Mouse (Mus musculus) limb, embryonic 14.5 days (tissue): ENCODE results near the gene Rnf103. TPM values are rescaled to one million over a fixed set of nuclear protein-coding genes. Genes with fewer than 3 reads are reported as not detected.

ENCODE experiments used
- ATAC-seq: fragments of 200-750 bp; cut with Nextera tagmentation; 2 replicates; pipeline ENCODE4 v1.8.0; 2017; ENCODE audit warnings: low read depth, moderate number of reproducible peaks, moderate TSS enrichment; ENCODE audit not compliant: low FRiP score
- DNase-seq: peaks from one replicate; pipeline ENCODE4 v3.0.0-alpha.2; 2015; ENCODE audit warnings: low spot score
- H3K27ac ChIP-seq: fragments of 300-500 bp; sonication (generic); replicated peaks from 2 replicates; pipeline ENCODE4 v1.5.1; 2014; ENCODE audit warnings: low read depth, mild to moderate bottlenecking, low read length, moderate library complexity, mixed read lengths
- H3K27me3 ChIP-seq: fragments of 300-500 bp; sonication (generic); 2 replicates; pipeline ENCODE4 v1.6.1; 2014; ENCODE audit warnings: low read length, mixed read lengths; ENCODE audit not compliant: control insufficient read depth, insufficient read depth
- H3K36me3 ChIP-seq: fragments of 300-500 bp; sonication (generic); 2 replicates; pipeline ENCODE4 v1.6.1; 2014; ENCODE audit warnings: mild to moderate bottlenecking, low read length, moderate library complexity, mixed read lengths; ENCODE audit not compliant: control insufficient read depth, insufficient read depth
- H3K4me1 ChIP-seq: fragments of 300-500 bp; sonication (generic); 2 replicates; pipeline ENCODE4 v1.6.1; 2014; ENCODE audit warnings: antibody characterized with exemption, low read length, mixed read lengths; ENCODE audit not compliant: control insufficient read depth, insufficient read depth
- H3K4me2 ChIP-seq: fragments of 300-500 bp; sonication (generic); replicated peaks from 2 replicates; pipeline ENCODE4 v1.6.1; 2014; ENCODE audit warnings: low read depth, mild to moderate bottlenecking, low read length, moderate library complexity; ENCODE audit not compliant: severe bottlenecking
- H3K4me3 ChIP-seq: fragments of 300-500 bp; sonication (generic); replicated peaks from 2 replicates; pipeline ENCODE4 v1.5.1; 2014; ENCODE audit warnings: low read length
- H3K9ac ChIP-seq: fragments of 300-500 bp; sonication (generic); 2 replicates; pipeline ENCODE4 v1.6.1; 2014; ENCODE audit warnings: mild to moderate bottlenecking, low read depth, low read length, moderate library complexity; ENCODE audit not compliant: severe bottlenecking
- H3K9me3 ChIP-seq: fragments of 300-500 bp; sonication (generic); 2 replicates; pipeline ENCODE4 v1.6.1; 2016; ENCODE audit warnings: low read length; ENCODE audit not compliant: control insufficient read depth
- POLR2A ChIP-seq: fragments of 200-500 bp; IDR thresholded peaks from 2 replicates; pipeline ENCODE4 v1.8.0; 2012; ENCODE audit warnings: inconsistent platforms, mild to moderate bottlenecking, moderate library complexity, borderline replicate concordance; ENCODE audit not compliant: insufficient read depth, insufficient read length; ENCODE audit errors: extremely low read depth
- WGBS: fragments of 180-500 bp; shearing (Covaris S2); extraction: QIAGEN DNeasy Blood & Tissue Kit; methylation state at CpG from one replicate; pipeline ENCODE4 v1.1.7; 2014; 5-methylcytosine and 5-hydroxymethylcytosine counted together
- polyA plus RNA-seq, 2 experiments: library from polyadenylated mRNA; depleted of rRNA in 1 of 2; stranded (reverse) in 1 of 2; unstranded in 1 of 2; fragments of >200 nt; fragmentation: Nextera tagmentation in 1 of 2; extraction: Ambion mirVana in 1 of 2; gene quantifications; 2 replicates each; pipeline versions ENCODE4 v1.2.1 to v1.2.3; 2012 to 2014

The Rnf103 gene
- polyA plus RNA-seq, 2 experiments: 15.4 to 19.8 TPM

DNA sequence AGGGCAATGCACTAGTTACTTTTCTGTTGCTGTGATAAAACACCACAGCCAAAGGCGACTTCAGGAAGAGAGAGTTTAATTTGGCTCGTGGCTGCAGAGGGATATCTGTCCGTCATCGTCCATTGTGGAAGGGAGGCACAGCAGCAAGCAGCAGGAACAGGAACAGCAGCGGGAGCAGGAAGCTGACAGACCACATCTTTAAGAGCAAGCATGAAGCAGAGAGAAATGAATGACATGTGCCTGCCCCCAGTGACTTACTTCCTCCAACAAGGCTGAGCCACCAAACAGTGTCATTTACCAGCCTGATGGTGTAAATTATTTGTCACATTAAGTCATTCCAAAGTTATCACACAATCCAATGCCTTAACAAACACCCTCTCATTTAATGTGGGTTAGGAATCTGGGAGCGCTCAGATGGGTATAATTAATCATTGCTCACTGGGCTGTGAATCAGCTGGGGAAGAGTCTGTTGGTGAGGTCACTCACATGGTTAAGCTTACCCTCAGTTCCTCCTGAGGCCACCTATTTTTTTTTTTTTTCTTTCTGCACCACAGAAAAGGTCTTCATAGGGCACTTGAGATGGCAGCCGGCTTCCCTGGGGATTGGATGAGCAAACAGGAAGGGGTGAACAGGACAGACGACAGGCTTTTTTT lies 35.6 kb upstream of the Rnf103 start:
- DNase-seq (no peak), ATAC-seq (no peak)
- H3K27me3 ChIP-seq: no peaks in the 10 kb centered on the region
- H3K4me3 ChIP-seq: no peak overlapping the region
- H3K36me3 ChIP-seq: no peaks in the 10 kb centered on the region
- WGBS: 68% methylated on average over 8 of the region's 8 CpGs
- TF ChIP-seq POLR2A: no peak
- no peaks in the 10 kb centered on the region for H3K9me3 ChIP-seq
- no peak overlapping the region for H3K9ac ChIP-seq
- no peak overlapping the region for H3K27ac ChIP-seq
- H3K4me2 ChIP-seq: no peak overlapping the region
- H3K4me1 ChIP-seq: no peaks in the 10 kb centered on the region

GRCm38 (mm10) chr6:71465146-71465545 lies 28.5 kb upstream of the Rnf103 start:
- Histone ChIP-seq H3K9ac (no peak overlapping the region), H3K36me3 (no peaks in the 10 kb centered on the region), H3K9me3 (no peaks in the 10 kb centered on the region), H3K4me2 (no peak overlapping the region), H3K27me3 (no peaks in the 10 kb centered on the region), H3K4me3 (no peak overlapping the region), H3K4me1 (no peaks in the 10 kb centered on the region), H3K27ac (no peak overlapping the region)
- ATAC-seq: no peak
- no peak for DNase-seq
- TF ChIP-seq POLR2A: no peak
- WGBS: 88% methylated on average over 3 of the region's 3 CpGs

DNA sequence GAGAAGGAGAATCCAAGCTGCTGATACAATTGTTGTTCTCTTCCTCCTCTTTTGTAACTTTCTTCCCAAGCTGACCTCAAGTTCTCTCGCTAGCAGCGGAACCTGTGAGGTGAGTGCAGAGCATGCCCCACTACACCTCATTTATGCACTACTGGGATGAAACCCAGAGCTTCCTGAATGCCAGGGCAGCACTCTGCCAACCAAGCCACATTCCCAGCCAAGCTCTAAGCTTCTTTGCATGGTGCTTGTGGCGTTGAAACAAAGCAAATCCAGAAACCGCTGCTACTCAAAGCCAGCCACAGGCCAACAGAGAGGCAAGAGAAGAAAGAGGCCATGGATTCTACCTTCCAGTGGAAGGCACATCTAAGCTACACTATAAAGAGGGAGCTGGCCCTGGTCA lies 25.9 kb upstream of the Rnf103 start:
- no peak overlapping the region for H3K4me2 ChIP-seq
- no peaks in the 10 kb centered on the region for H3K4me1 ChIP-seq
- no peak overlapping the region for H3K9ac ChIP-seq
- TF ChIP-seq POLR2A: no peak
- no peak overlapping the region for H3K27ac ChIP-seq
- 82% methylated on average over 4 of the region's 4 CpGs for WGBS
- no peaks in the 10 kb centered on the region for H3K27me3 ChIP-seq
- no peaks in the 10 kb centered on the region for H3K36me3 ChIP-seq
- DNase-seq (no peak), ATAC-seq (no peak)
- H3K9me3 ChIP-seq: no peaks in the 10 kb centered on the region
- H3K4me3 ChIP-seq: no peak overlapping the region

DNA sequence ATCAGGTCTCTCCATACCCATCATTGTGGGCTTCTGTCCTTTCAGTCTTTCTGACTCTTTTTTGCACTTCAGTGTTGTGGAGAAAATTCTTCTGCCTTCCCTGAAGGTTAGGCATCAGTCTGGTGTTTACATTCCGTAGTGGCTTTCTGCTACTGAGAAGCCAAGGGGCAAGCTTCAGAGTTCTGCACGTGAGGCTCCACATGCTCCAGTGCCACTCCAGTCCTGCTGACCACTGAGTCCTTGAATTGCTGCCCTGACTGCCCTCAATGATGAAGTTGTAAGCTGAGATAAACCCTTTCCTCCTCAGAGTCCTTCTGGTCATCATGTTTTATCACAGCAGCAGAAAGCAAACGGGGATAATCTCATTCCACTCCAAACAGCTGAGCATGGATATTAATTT lies 24.4 kb upstream of the Rnf103 start:
- H3K9me3 ChIP-seq: no peaks in the 10 kb centered on the region
- DNase-seq (no peak), ATAC-seq (no peak)
- 50% methylated on average over 3 of the region's 3 CpGs for WGBS
- H3K36me3 ChIP-seq: no peaks in the 10 kb centered on the region
- H3K27me3 ChIP-seq: no peaks in the 10 kb centered on the region
- H3K9ac ChIP-seq: no peak overlapping the region
- no peak overlapping the region for H3K4me3 ChIP-seq
- no peak overlapping the region for H3K27ac ChIP-seq
- H3K4me1 ChIP-seq: no peaks in the 10 kb centered on the region
- no peak for TF ChIP-seq POLR2A
- no peak overlapping the region for H3K4me2 ChIP-seq

GRCm38 (mm10) chr6:71471830-71472520 lies 21.7 kb upstream of the Rnf103 start:
- 64% methylated on average over 4 of the region's 4 CpGs for WGBS
- H3K9me3 ChIP-seq: no peaks in the 10 kb centered on the region
- no peak overlapping the region for H3K27ac ChIP-seq
- no peak overlapping the region for H3K4me3 ChIP-seq
- TF ChIP-seq POLR2A: no peak
- no peaks in the 10 kb centered on the region for H3K4me1 ChIP-seq
- no peaks in the 10 kb centered on the region for H3K27me3 ChIP-seq
- no peak overlapping the region for H3K9ac ChIP-seq
- no peak for ATAC-seq
- H3K4me2 ChIP-seq: no peak overlapping the region
- no peak for DNase-seq
- H3K36me3 ChIP-seq: no peaks in the 10 kb centered on the region
